Mouse (Mus musculus) stomach, embryonic 14.5 days (tissue): ENCODE results near the gene Plekhh3. TPM values are rescaled to one million over a fixed set of nuclear protein-coding genes. Genes with fewer than 3 reads are reported as not detected.

ENCODE experiments used
- ATAC-seq: fragments of 200-750 bp; cut with Nextera tagmentation; 2 replicates; pipeline ENCODE4 v1.8.0; 2017; ENCODE audit warnings: low read depth, moderate TSS enrichment; ENCODE audit not compliant: insufficient number of reproducible peaks, insufficient read depth, low FRiP score
- H3K27ac ChIP-seq: fragments of 300-500 bp; sonication (generic); 2 replicates; pipeline ENCODE4 v1.5.1; 2014; ENCODE audit warnings: mild to moderate bottlenecking, low read length, moderate library complexity, mixed read lengths
- H3K27me3 ChIP-seq: fragments of 300-500 bp; sonication (generic); 2 replicates; pipeline ENCODE4 v1.6.1; 2014; ENCODE audit warnings: low read length, control low read depth, mixed read lengths; ENCODE audit not compliant: control insufficient read depth, insufficient read depth
- H3K36me3 ChIP-seq: fragments of 300-500 bp; sonication (generic); 2 replicates; pipeline ENCODE4 v1.6.1; 2014; ENCODE audit warnings: mild to moderate bottlenecking, control low read depth, low read length, moderate library complexity, mixed read lengths; ENCODE audit not compliant: control insufficient read depth, insufficient read depth
- H3K4me1 ChIP-seq: fragments of 300-500 bp; sonication (generic); 2 replicates; pipeline ENCODE4 v1.6.1; 2014; ENCODE audit warnings: low read length, control low read depth, mixed read lengths; ENCODE audit not compliant: control insufficient read depth, insufficient read depth
- H3K4me2 ChIP-seq: fragments of 300-500 bp; sonication (generic); replicated peaks from 2 replicates; pipeline ENCODE4 v1.6.1; 2014; ENCODE audit warnings: low read depth, low read length, control low read depth
- H3K4me3 ChIP-seq: fragments of 300-500 bp; sonication (generic); 2 replicates; pipeline ENCODE4 v1.5.1; 2014; ENCODE audit warnings: low read depth, low read length, control low read depth
- H3K9ac ChIP-seq: fragments of 300-500 bp; sonication (generic); replicated peaks from 2 replicates; pipeline ENCODE4 v1.6.1; 2014; ENCODE audit warnings: low read depth, mild to moderate bottlenecking, control low read depth, low read length, moderate library complexity, mixed read lengths
- H3K9me3 ChIP-seq: fragments of 300-500 bp; sonication (generic); 2 replicates; pipeline ENCODE4 v1.6.1; 2016; ENCODE audit warnings: low read depth, low read length, control low read depth; ENCODE audit not compliant: control insufficient read depth
- WGBS: fragments of 180-500 bp; shearing (Covaris S2); extraction: QIAGEN DNeasy Blood & Tissue Kit; methylation state at CpG from one replicate; pipeline ENCODE4 v1.1.7; 2014; 5-methylcytosine and 5-hydroxymethylcytosine counted together
- polyA plus RNA-seq: library from polyadenylated mRNA; unstranded; fragments of >200 nt; fragmentation: Nextera tagmentation; extraction: Ambion mirVana; gene quantifications from 2 replicates; pipeline ENCODE4 v1.2.1, GENCODE M21; 2014

Gene Plekhh3
- polyA plus RNA-seq, 1 experiment from 2014 or later = 26.0 TPM

DNA sequence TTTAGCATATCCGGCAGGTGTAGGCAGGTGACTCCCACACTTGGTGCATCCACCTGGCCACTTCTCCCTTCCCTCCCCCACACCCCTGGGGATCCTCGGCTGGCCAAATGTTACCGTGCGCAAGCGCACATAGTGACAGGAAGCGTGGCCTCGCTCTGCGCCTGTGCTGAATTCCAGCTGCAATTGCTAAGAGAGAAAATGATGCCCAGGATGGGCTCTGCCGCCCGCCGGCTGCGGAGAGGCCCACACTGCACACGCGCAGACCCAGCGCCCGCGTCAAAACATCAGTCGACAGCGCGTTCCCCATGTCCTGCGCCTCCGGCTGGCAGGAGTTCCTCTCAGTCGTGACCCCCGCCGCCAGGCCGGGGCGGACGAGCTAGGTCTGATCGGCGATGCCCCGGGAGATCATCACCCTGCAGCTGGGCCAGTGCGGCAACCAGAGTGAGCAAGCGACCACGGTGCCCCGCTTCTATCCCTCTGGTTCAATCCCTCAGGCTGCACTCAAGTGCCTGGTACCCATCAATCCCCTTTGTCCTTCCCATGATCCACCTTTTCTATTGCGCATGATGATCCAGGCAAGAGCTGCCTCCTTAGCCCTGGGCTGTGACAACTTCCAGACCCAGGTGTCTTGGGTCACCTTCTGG, 15.3 kb downstream of the Plekhh3 start, which contains the start of gene Tubg2:
Gene Tubg2, plus strand, starts transcription at position 180 of the 644 bp plus-strand sequence.
- no peaks in the 10 kb centered on the region for H3K36me3 ChIP-seq
- H3K9ac ChIP-seq = peak within 1 kb of the TSS; percentile 25
- H3K4me2 ChIP-seq = peak within 1 kb of the TSS; percentile 58
- H3K4me3 ChIP-seq = peak within 1 kb of the TSS; percentile 30
- no peaks in the 10 kb centered on the region for H3K9me3 ChIP-seq
- H3K27ac ChIP-seq = no peak within 1 kb of the TSS; the same call in 1 of the 2 replicates
- ATAC-seq = peak; percentile 70; the same call in 1 of the 2 replicates
- H3K27me3 ChIP-seq = no peaks in the 10 kb centered on the region
- WGBS = 2% methylated on average over 36 of the region's 36 CpGs
- peaks cover 9% of the 10 kb centered on the region for H3K4me1 ChIP-seq

DNA sequence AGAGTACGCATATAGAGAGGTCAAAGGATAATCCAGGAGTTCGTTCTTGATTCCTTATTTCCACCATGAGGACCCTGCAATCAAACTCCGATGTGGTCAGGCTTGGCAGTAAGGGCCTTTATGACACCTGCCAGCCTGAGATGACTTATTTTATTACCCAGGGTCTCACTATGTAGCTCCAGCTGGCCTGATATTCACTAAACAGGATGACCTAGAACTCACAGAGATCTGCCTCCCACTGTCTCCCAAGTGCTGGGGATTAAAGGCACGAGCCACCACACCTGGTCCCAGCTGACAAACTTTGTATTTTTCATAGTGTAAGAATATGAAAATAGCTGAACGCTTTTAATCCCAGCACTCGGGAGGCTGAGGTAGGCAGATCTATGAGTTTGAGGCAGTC, 16.0 kb downstream of the Plekhh3 start:
- WGBS = 69% methylated on average over 6 of the region's 6 CpGs
- no peaks in the 10 kb centered on the region for H3K9me3 ChIP-seq
- H3K27ac ChIP-seq = no peak overlapping the region
- no peak for ATAC-seq
- H3K27me3 ChIP-seq = no peaks in the 10 kb centered on the region
- H3K4me2 ChIP-seq = peak overlapping the region; percentile 58; the same call in 1 of the 2 replicates
- no peaks in the 10 kb centered on the region for H3K36me3 ChIP-seq
- H3K9ac ChIP-seq = no peak overlapping the region
- H3K4me1 ChIP-seq = peaks cover 9% of the 10 kb centered on the region
- no peak overlapping the region for H3K4me3 ChIP-seq

DNA sequence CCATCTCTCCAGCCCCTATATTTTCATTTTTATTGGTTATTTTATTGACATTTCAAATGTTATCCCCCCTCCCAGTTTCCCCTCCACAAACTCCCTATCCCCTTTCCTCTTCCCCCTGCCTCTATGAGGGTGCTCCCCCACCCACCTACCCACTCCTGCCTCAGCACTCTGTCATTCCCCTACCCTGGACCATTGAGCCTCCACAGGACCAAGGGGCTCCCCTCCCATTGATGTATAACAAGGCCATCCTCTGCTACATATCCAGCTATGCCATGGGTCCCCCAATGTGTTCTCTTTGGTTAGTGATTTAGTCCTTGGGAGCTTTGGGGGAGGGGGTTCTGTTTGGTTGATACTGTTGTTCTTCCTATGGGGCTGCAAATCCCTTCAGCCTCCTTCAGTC, 16.5 kb downstream of the Plekhh3 start:
- Histone ChIP-seq H3K27ac (no peak overlapping the region), H3K4me1 (peaks cover 13% of the 10 kb centered on the region), H3K9ac (no peak overlapping the region), H3K9me3 (no peaks in the 10 kb centered on the region), H3K27me3 (no peaks in the 10 kb centered on the region), H3K4me3 (no peak overlapping the region), H3K4me2 (no peak overlapping the region), H3K36me3 (no peaks in the 10 kb centered on the region)
- ATAC-seq = no peak

DNA sequence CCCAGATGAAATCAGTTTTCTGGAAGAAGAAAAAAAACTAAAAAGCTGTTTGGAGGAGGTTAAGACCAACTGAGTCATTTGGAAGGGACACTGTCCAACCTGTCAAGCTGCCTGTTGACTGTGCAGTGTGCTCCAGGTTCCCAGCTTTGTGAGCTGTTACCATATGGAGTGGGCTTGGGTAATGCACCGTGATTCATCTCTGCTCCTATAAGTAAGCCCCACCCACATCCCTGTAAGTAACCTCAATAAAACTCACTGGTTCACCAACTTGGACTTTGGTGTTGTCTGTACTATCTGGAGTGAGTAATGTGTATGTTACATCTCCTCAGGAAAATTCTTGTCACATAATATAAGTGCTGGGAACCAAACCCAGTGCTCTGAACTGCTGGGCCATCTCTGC, 18.3 kb downstream of the Plekhh3 start:
- Histone ChIP-seq H3K27ac (no peak overlapping the region), H3K4me3 (no peak overlapping the region), H3K4me2 (no peak overlapping the region), H3K4me1 (peaks cover 27% of the 10 kb centered on the region), H3K27me3 (no peaks in the 10 kb centered on the region), H3K36me3 (no peaks in the 10 kb centered on the region), H3K9ac (no peak overlapping the region), H3K9me3 (no peaks in the 10 kb centered on the region)
- no peak for ATAC-seq
- 68% methylated on average over 1 of the region's 1 CpGs for WGBS

DNA sequence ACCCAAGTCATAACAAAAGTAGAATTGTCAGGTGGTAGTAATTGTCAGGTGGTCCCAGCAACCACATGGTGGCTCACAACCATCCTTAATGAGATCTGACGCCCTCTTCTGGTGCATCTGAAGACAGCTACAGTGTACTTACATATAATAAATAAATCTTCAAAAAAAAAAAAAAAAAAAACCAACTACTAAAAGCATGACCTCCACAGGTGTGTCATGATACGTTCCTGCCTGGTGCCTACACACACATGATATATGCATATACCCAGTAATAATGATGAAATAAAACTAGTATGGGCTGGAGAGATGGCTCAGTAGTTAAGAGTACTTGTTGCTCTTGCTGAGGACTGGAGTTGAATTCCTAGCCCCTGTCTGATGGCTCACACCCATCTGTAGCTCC, 20.1 kb downstream of the Plekhh3 start:
- no peaks in the 10 kb centered on the region for H3K27me3 ChIP-seq
- 48% methylated on average over 2 of the region's 2 CpGs for WGBS
- no peak for ATAC-seq

DNA sequence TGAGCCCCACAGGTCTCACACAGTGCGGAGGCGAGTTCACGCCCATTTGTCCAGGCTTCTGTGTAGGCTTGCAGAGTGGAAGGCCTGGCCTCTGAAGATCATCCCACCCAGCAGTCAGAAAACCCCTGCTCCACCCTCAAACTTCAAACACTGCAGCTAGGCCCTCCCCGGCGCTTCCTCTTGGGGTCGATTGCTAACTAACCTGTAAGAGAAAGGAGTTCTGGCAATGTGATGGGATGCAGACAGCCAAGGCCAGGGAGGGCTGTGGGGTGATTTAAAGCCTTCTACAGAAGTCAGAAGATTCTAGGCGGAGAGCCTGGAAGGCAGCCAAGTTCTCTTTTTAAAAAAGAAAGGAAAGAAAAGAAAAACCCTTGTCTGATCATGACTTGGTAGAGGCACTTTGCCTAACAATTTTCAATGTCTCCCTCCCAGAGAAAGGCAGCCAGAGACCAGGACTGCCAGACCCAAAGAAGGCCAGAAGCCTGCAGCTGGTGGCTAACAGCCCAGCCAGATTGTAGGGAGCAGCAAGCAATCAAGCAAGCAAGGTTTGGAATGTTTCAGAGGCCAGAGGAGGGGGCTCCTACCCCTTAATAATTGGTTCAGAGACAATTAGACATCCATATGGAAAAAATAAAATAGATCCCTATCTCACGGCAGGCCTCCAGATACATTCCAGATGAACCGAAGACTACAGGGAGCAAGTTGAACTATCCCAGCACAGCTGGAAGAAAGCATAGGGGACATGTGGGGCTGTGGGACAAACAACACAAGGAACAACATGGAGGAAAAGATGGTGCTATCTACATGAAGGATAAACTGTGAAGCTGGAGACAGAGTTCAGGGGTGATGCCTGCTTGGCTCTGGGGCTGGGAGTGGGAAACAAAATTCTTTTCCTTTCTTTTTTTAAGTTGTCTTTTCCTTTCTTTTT, 21.7 kb downstream of the Plekhh3 start:
- H3K9ac ChIP-seq = no peak overlapping the region
- H3K4me3 ChIP-seq = no peak overlapping the region
- H3K36me3 ChIP-seq = no peaks in the 10 kb centered on the region
- peak overlapping the region; percentile 86 for H3K27ac ChIP-seq
- no peaks in the 10 kb centered on the region for H3K9me3 ChIP-seq
- H3K4me1 ChIP-seq = peaks cover 18% of the 10 kb centered on the region
- no peaks in the 10 kb centered on the region for H3K27me3 ChIP-seq
- peak; percentile 71; the same call in 1 of the 2 replicates for ATAC-seq
- WGBS = 20% methylated on average over 9 of the region's 9 CpGs
- peak overlapping the region; percentile 6; the same call in 1 of the 2 replicates for H3K4me2 ChIP-seq

More for the DNA sequence above, 20.1 kb downstream of the Plekhh3 start:
- H3K27ac ChIP-seq = no peak overlapping the region
- H3K9ac ChIP-seq = no peak overlapping the region
- no peak overlapping the region for H3K4me3 ChIP-seq
- H3K4me2 ChIP-seq = no peak overlapping the region
- H3K9me3 ChIP-seq = no peaks in the 10 kb centered on the region
- no peaks in the 10 kb centered on the region for H3K36me3 ChIP-seq
- H3K4me1 ChIP-seq = peaks cover 27% of the 10 kb centered on the region

DNA sequence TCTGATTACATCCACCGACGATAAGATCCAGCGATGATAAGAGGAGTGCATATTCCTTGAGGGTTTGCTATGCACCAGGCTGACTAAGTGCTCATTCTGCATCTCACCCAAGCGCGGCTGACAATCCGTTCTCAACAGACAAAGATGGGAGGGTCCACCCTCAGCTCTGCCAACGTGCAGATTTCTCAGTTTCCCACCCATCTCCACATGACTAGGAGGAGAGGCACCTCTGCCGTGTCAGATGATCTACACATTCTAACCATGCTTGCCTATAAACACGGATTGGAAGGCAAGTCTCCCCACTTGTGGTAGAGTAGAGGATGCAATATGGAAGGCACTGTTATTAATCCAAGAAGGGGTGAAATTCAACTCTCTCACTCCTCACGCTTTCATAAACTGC, 22.4 kb downstream of the Plekhh3 start:
- Histone ChIP-seq H3K4me3 (no peak overlapping the region), H3K27ac (peak overlapping the region; percentile 86), H3K9ac (no peak overlapping the region), H3K9me3 (no peaks in the 10 kb centered on the region), H3K36me3 (no peaks in the 10 kb centered on the region), H3K4me2 (peak overlapping the region; percentile 6; the same call in 1 of the 2 replicates), H3K27me3 (no peaks in the 10 kb centered on the region), H3K4me1 (peaks cover 18% of the 10 kb centered on the region)
- WGBS = 53% methylated on average over 10 of the region's 10 CpGs
- no peak for ATAC-seq

DNA sequence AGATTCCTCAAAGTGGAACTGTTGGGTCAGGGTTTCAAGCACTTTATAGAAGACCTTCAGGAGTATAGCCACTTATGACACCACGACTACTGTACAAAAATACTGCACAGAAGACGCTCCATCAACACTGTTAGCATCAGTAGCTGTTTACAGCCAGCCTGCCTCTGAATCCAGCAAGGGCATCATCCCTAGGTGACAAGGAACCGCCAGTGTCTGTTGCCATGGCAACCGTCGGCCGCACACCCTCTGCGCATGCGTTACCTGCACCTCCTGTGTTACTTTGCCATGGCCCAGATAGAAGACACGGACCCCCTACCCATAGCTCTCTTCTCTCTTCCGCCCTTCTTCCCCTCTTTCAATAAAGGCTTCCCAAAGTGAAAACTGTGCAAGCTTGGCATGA, 24.8 kb downstream of the Plekhh3 start:
- Histone ChIP-seq H3K27ac (no peak overlapping the region), H3K4me1 (peaks cover 18% of the 10 kb centered on the region), H3K36me3 (no peaks in the 10 kb centered on the region), H3K9ac (no peak overlapping the region), H3K9me3 (no peaks in the 10 kb centered on the region), H3K4me2 (no peak overlapping the region), H3K4me3 (no peak overlapping the region), H3K27me3 (no peaks in the 10 kb centered on the region)
- WGBS = 36% methylated on average over 10 of the region's 10 CpGs
- ATAC-seq = no peak
